Mouse (Mus musculus): ENCODE data around the gene Zscan29. TPM values are rescaled to one million over a fixed set of nuclear protein-coding genes. Genes with fewer than 3 reads are reported as not detected.

The Zscan29 gene
- polyA plus RNA-seq (2015; fragmentation: Nextera tagmentation; extraction: Ambion mirVana), result 7.0 and 7.1 TPM in 2 replicates

DNA sequence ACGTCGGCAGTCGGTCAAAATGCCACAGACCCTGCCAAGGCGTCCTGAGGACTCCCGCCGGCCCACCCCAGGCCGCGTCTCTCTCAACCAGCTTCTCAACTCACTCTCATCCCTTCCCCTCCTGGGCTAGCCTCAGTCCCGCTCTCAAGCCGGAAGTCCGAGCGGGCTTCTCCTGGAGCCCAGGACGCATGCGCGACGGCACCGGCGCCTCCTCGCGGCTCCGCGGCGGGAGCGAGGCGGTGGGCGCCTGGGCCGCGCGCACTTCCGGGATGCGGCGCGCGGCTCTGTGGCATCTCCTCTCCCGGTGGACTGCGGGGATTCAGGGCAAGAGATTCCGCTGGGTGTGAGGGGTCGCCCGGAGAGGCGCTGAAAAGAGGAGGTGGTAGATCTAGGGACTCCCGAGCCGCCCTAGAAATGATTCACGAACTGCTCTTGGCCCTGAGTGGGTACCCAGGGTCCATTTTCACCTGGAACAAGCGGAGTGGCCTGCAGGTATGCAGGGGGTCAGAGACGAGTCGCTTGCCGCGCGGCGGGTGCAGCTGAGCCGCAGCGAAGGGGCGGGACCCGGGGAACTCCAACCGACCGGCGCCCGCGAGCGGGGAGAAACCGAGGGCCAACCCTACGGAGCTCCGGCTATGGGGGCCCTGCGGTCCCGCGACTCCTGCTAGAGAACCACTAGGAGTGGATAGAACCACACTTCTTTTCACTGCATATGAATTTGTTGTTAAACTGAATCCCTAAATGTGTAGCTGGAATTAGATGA, at the start of gene Zscan29:
Zscan29 (minus strand) TSS at position 146 of the 763 bp plus-strand sequence.
- under 1% methylated on average over 66 of the region's 66 CpGs for WGBS
- Histone ChIP-seq H3K4me2 (peak within 1 kb of the TSS; percentile 64), H3K4me3 (peak within 1 kb of the TSS; percentile 94), H3K36me3 (peaks cover 27% of the 10 kb centered on the region), H3K27me3 (no peaks in the 10 kb centered on the region), H3K9ac (peak within 1 kb of the TSS; percentile 79), H3K27ac (replicated peaks) (peak within 1 kb of the TSS; percentile 80), H3K4me1 (replicated peaks) (peaks cover 31% of the 10 kb centered on the region), H3K9me3 (no peaks in the 10 kb centered on the region)
- peak; percentile 96 for ATAC-seq (ENCODE audit: low FRiP score, low read depth)

GRCm38 (mm10) chr2:121219994-121220393, 49.1 kb upstream of the Zscan29 start:
- peaks cover 56% of the 10 kb centered on the region for H3K36me3 ChIP-seq

GRCm38 (mm10) chr2:121219177-121219576, 48.3 kb upstream of the Zscan29 start:
- Histone ChIP-seq H3K4me2 (no peak overlapping the region), H3K27ac (replicated peaks) (no peak overlapping the region), H3K4me1 (replicated peaks) (no peaks in the 10 kb centered on the region), H3K36me3 (peaks cover 61% of the 10 kb centered on the region), H3K4me3 (no peak overlapping the region), H3K9me3 (no peaks in the 10 kb centered on the region), H3K9ac (no peak overlapping the region), H3K27me3 (no peaks in the 10 kb centered on the region)
- no peak for ATAC-seq (ENCODE audit: low FRiP score, low read depth)

More at GRCm38 (mm10) chr2:121219994-121220393, 49.1 kb upstream of the Zscan29 start:
- Histone ChIP-seq H3K9ac (no peak overlapping the region), H3K27ac (replicated peaks) (no peak overlapping the region), H3K4me3 (no peak overlapping the region), H3K4me1 (replicated peaks) (no peaks in the 10 kb centered on the region), H3K27me3 (no peaks in the 10 kb centered on the region), H3K9me3 (no peaks in the 10 kb centered on the region), H3K4me2 (no peak overlapping the region)
- no peak for ATAC-seq (ENCODE audit: low FRiP score, low read depth)

DNA sequence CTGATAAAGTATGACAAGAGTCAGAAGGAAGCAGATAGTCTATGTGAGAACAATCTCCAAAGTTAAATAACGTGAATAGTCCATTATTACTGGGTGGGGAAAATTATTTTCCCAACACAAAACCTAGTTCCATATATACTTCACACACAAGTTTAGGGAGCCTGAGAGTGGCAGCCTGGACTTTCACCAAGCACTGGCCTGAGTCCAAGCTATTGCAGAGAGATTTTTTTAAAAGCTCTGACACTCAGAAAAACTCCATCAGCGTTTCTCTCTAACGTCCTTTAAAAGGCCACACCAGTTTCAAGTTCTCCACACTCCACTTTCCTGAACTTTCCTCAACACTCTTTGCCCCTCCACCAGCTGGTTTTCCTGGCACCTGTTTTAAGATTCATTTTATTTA, 43.6 kb upstream of the Zscan29 start:
- Histone ChIP-seq H3K4me2 (no peak overlapping the region), H3K9me3 (no peaks in the 10 kb centered on the region), H3K4me3 (no peak overlapping the region), H3K27me3 (no peaks in the 10 kb centered on the region), H3K27ac (replicated peaks) (no peak overlapping the region), H3K4me1 (replicated peaks) (no peaks in the 10 kb centered on the region), H3K9ac (no peak overlapping the region), H3K36me3 (peaks cover 57% of the 10 kb centered on the region)
- 77% methylated on average over 3 of the region's 3 CpGs for WGBS
- no peak for ATAC-seq (ENCODE audit: low FRiP score, low read depth)

GRCm38 (mm10) chr2:121206541-121206940, 35.6 kb upstream of the Zscan29 start:
- WGBS, result 85% methylated on average over 3 of the region's 3 CpGs
- ATAC-seq (ENCODE audit: low FRiP score, low read depth), result no peak
- H3K36me3 ChIP-seq, result peaks cover 92% of the 10 kb centered on the region
- H3K4me3 ChIP-seq, result no peak overlapping the region
- no peak overlapping the region for H3K4me2 ChIP-seq
- H3K27ac ChIP-seq (replicated peaks), result no peak overlapping the region
- H3K4me1 ChIP-seq (replicated peaks), result no peaks in the 10 kb centered on the region
- H3K9me3 ChIP-seq, result no peaks in the 10 kb centered on the region
- no peaks in the 10 kb centered on the region for H3K27me3 ChIP-seq
- no peak overlapping the region for H3K9ac ChIP-seq

GRCm38 (mm10) chr2:121204276-121204675, 33.4 kb upstream of the Zscan29 start:
- Histone ChIP-seq H3K4me2 (no peak overlapping the region), H3K4me3 (no peak overlapping the region), H3K27me3 (no peaks in the 10 kb centered on the region), H3K9ac (no peak overlapping the region), H3K27ac (replicated peaks) (no peak overlapping the region), H3K9me3 (no peaks in the 10 kb centered on the region), H3K4me1 (replicated peaks) (no peaks in the 10 kb centered on the region), H3K36me3 (peaks cover 95% of the 10 kb centered on the region)
- WGBS, result 95% methylated on average over 17 of the region's 17 CpGs
- ATAC-seq (ENCODE audit: low FRiP score, low read depth), result no peak

- H3K27ac ChIP-seq (replicated peaks), result no peak overlapping the region
- no peaks in the 10 kb centered on the region for H3K27me3 ChIP-seq
- no peaks in the 10 kb centered on the region for H3K4me1 ChIP-seq (replicated peaks)
- no peak overlapping the region for H3K4me3 ChIP-seq
- peaks cover 92% of the 10 kb centered on the region for H3K36me3 ChIP-seq
- no peak for ATAC-seq (ENCODE audit: low FRiP score, low read depth)
- H3K9ac ChIP-seq, result no peak overlapping the region
- 92% methylated on average over 9 of the region's 9 CpGs for WGBS
- H3K4me2 ChIP-seq, result no peak overlapping the region
- H3K9me3 ChIP-seq, result no peaks in the 10 kb centered on the region
Measured at GRCm38 (mm10) chr2:121195466-121195865, 24.5 kb upstream of the Zscan29 start.

GRCm38 (mm10) chr2:121188530-121188929, 17.6 kb upstream of the Zscan29 start:
- Histone ChIP-seq H3K27me3 (no peaks in the 10 kb centered on the region), H3K27ac (replicated peaks) (no peak overlapping the region), H3K9me3 (no peaks in the 10 kb centered on the region), H3K4me1 (replicated peaks) (no peaks in the 10 kb centered on the region), H3K9ac (no peak overlapping the region), H3K36me3 (peaks cover 78% of the 10 kb centered on the region), H3K4me3 (no peak overlapping the region), H3K4me2 (no peak overlapping the region)
- ATAC-seq (ENCODE audit: low FRiP score, low read depth), result no peak
- 78% methylated on average over 1 of the region's 1 CpGs for WGBS

GRCm38 (mm10) chr2:121184142-121184541, 13.2 kb upstream of the Zscan29 start:
- Histone ChIP-seq H3K4me3 (no peak overlapping the region), H3K9me3 (no peaks in the 10 kb centered on the region), H3K4me1 (replicated peaks) (no peaks in the 10 kb centered on the region), H3K9ac (no peak overlapping the region), H3K27me3 (no peaks in the 10 kb centered on the region), H3K36me3 (peaks cover 66% of the 10 kb centered on the region), H3K27ac (replicated peaks) (no peak overlapping the region), H3K4me2 (no peak overlapping the region)
- no peak for ATAC-seq (ENCODE audit: low FRiP score, low read depth)
- WGBS, result 96% methylated on average over 7 of the region's 7 CpGs

GRCm38 (mm10) chr2:121183431-121183830, 12.5 kb upstream of the Zscan29 start:
- ATAC-seq (ENCODE audit: low FRiP score, low read depth), result no peak
- peaks cover 66% of the 10 kb centered on the region for H3K36me3 ChIP-seq
- H3K4me1 ChIP-seq (replicated peaks), result no peaks in the 10 kb centered on the region
- H3K9me3 ChIP-seq, result no peaks in the 10 kb centered on the region
- H3K4me2 ChIP-seq, result no peak overlapping the region
- H3K9ac ChIP-seq, result no peak overlapping the region
- 90% methylated on average over 5 of the region's 5 CpGs for WGBS
- no peaks in the 10 kb centered on the region for H3K27me3 ChIP-seq
- no peak overlapping the region for H3K4me3 ChIP-seq
- no peak overlapping the region for H3K27ac ChIP-seq (replicated peaks)

GRCm38 (mm10) chr2:121178828-121179479, 8.0 kb upstream of the Zscan29 start:
- WGBS, result 94% methylated on average over 3 of the region's 3 CpGs
- Histone ChIP-seq H3K36me3 (peaks cover 76% of the 10 kb centered on the region), H3K27me3 (no peaks in the 10 kb centered on the region), H3K27ac (replicated peaks) (no peak overlapping the region), H3K9me3 (no peaks in the 10 kb centered on the region), H3K4me1 (replicated peaks) (no peaks in the 10 kb centered on the region), H3K9ac (no peak overlapping the region), H3K4me2 (no peak overlapping the region), H3K4me3 (no peak overlapping the region)
- no peak for ATAC-seq (ENCODE audit: low FRiP score, low read depth)

- Histone ChIP-seq H3K4me1 (replicated peaks) (peaks cover 31% of the 10 kb centered on the region), H3K4me2 (peak within 1 kb of the TSS; percentile 64), H3K9ac (peak within 1 kb of the TSS; percentile 79), H3K9me3 (no peaks in the 10 kb centered on the region), H3K27me3 (no peaks in the 10 kb centered on the region), H3K36me3 (peaks cover 22% of the 10 kb centered on the region), H3K4me3 (peak within 1 kb of the TSS; percentile 94), H3K27ac (replicated peaks) (peak within 1 kb of the TSS; percentile 80)
- 0% methylated on average over 38 of the region's 38 CpGs for WGBS
- peak; percentile 69 for ATAC-seq (ENCODE audit: low FRiP score, low read depth)
Measured at GRCm38 (mm10) chr2:121170481-121170971, 399 bp downstream of the Zscan29 start, which contains the start of gene Tubgcp4. Gene Tubgcp4 (plus strand): TSS chr2:121170654.
